Mouse (Mus musculus) left cerebral cortex, adult 6 months (tissue): ENCODE measurements around the gene Ccl4. TPM values are rescaled to one million over a fixed set of nuclear protein-coding genes. Genes with fewer than 3 reads are reported as not detected.

Experiments
- long read RNA-seq, 2 experiments: library from polyadenylated mRNA; unstranded; transcript quantifications; one replicate each; pipeline ENCODE4 v2.0.0; 2019 to 2020
- polyA plus RNA-seq: library from polyadenylated mRNA; unstranded; fragments of <200 nt; fragmentation: Nextera tagmentation; gene quantifications from 2 replicates; pipeline ENCODE4 v1.2.3, GENCODE M21; 2021

Ccl4 gene
- polyA plus RNA-seq: 0.78 and 1.6 TPM in 2 replicates
- long read RNA-seq, experiment 1: 0 reads
- long read RNA-seq, experiment 2: 0 reads

GRCm38 (mm10) chr11:83662204-83662603 is at the start of gene Ccl4:
Gene Ccl4, plus strand, starts transcription at chr11:83662584.

GRCm38 (mm10) chr11:83645521-83645920 is 16.9 kb upstream of the Ccl4 start, which contains the start of gene Rpl9-ps1:
Gene Rpl9-ps1, minus strand, starts transcription at chr11:83645621.

GRCm38 (mm10) chr11:83649305-83649841 is 13.0 kb upstream of the Ccl4 start, which contains the start of gene Ccl3:
Gene Ccl3, minus strand, starts transcription at chr11:83649355.

GRCm38 (mm10) chr11:83703705-83704104 is 41.3 kb downstream of the Ccl4 start, which contains the start of gene Wfdc17:
Gene Wfdc17, plus strand, starts transcription at chr11:83703991.

GRCm38 (mm10) chr11:83708715-83709114 is 46.3 kb downstream of the Ccl4 start, which contains the start of gene Wfdc18:
Gene Wfdc18, plus strand, starts transcription at chr11:83709015.

Other genes starting within 250 kb of the Ccl4 start
- 0.29 TPM in 2 replicates for gene Gas2l2, start 233.1 kb upstream of the Ccl4 start, polyA plus RNA-seq
- gene 1700020L24Rik, start 224.9 kb upstream of the Ccl4 start, polyA plus RNA-seq: 0.82 and 1.1 TPM in 2 replicates
- gene Mmp28, start 199.5 kb upstream of the Ccl4 start, polyA plus RNA-seq: 1.0 and 2.0 TPM in 2 replicates
- 0.81 and 0.97 TPM in 2 replicates for gene Taf15, start 189.5 kb upstream of the Ccl4 start, polyA plus RNA-seq
- gene Heatr9, start 140.4 kb upstream of the Ccl4 start, polyA plus RNA-seq: not detected in 2 replicates
- gene Ccl5, start 132.1 kb upstream of the Ccl4 start, polyA plus RNA-seq: 0.74 and 5.3 TPM in 2 replicates
- gene Ccl9, start 83.9 kb upstream of the Ccl4 start, polyA plus RNA-seq: 0.67 and 2.3 TPM in 2 replicates
- 3.0 TPM in 2 replicates for gene Ccl6, start 69.5 kb upstream of the Ccl4 start, polyA plus RNA-seq
- not detected in 2 replicates for gene Rpl9-ps1, start 17.0 kb upstream of the Ccl4 start, polyA plus RNA-seq
- 1.0 and 1.1 TPM in 2 replicates for gene Ccl3, start 13.2 kb upstream of the Ccl4 start, polyA plus RNA-seq
- 2.4 and 3.2 TPM in 2 replicates for gene Wfdc17, start 41.4 kb downstream of the Ccl4 start, polyA plus RNA-seq
- gene Wfdc18, start 46.4 kb downstream of the Ccl4 start, polyA plus RNA-seq: 9.6 and 12.4 TPM in 2 replicates
- not detected in 2 replicates for gene Wfdc21, start 84.4 kb downstream of the Ccl4 start, polyA plus RNA-seq
- gene Heatr6, start 91.1 kb downstream of the Ccl4 start, polyA plus RNA-seq: 5.9 and 6.4 TPM in 2 replicates
- gene Hnf1b, start 187.5 kb downstream of the Ccl4 start, polyA plus RNA-seq: 0.55 and 1.4 TPM in 2 replicates